Mouse (Mus musculus): Measurements from ENCODE around the gene Hk3.

GRCm38 (mm10) chr13:55020051-55020450 lies 1.1 kb downstream of the Hk3 start:
- TF ChIP-seq CTCF (IDR thresholded peaks at IDR 0.05; ENCODE audit: extremely low read depth, insufficient read length, insufficient replicate concordance, low read depth, low read length) (no peak), POLR2A (IDR thresholded peaks at IDR 0.05; ENCODE audit: low read depth, low read length) (no peak)
